In genomic region chr15:6341427-6341826, GRCm38 (mm10) we compare ENCODE assay signal across 19 mouse cellular contexts. TPM values are rescaled to one million over a fixed set of nuclear protein-coding genes. Genes with fewer than 3 reads are reported as not detected.
DNase-seq lines count a peak whose midpoint lies in the region; ATAC-seq lines count a peak whose summit lies in the region.
"Had no signal": no experiment of that assay in that cellular context is flagged by ENCODE, and none has a peak within 500 bp of the region (broad histone marks: within the 10 kb centered on the region; RNA-seq: fewer than 3 reads in every experiment).

No protein-coding gene starts in this region.

- no peaks in the 10 kb centered on the region for H3K36me3 ChIP-seq in heart, embryonic 10.5 days
- H3K36me3 ChIP-seq: embryonic facial prominence, embryonic 10.5 days; limb, embryonic 10.5 days had no signal

- peak; percentile 5 for DNase-seq in heart, postnatal 25 days (ENCODE audit: low spot score)
- DNase-seq in heart, embryonic 10.5 days (ENCODE audit: low spot score): no peak
- peak; percentile 4 to 27 for DNase-seq in spleen, postnatal 36 days (ENCODE audit: low spot score in 2 of 2)
- DNase-seq in spleen, postnatal 14 days (ENCODE audit: low spot score in 2 of 2): no peak
- no peak for DNase-seq in kidney, postnatal 4 days
- DNase-seq in left cerebral cortex, adult 11 months (ENCODE audit: low spot score): no peak
- DNase-seq: cerebellum, adult 11 months; cerebellum, postnatal 25 days; kidney, adult 9 months; kidney, postnatal 36 days; right cerebral cortex, adult 18-20 months; thymus, postnatal 14 days had no signal

- no peak overlapping the region for H3K4me3 ChIP-seq in heart, embryonic 10.5 days
- H3K4me3 ChIP-seq: embryonic facial prominence, embryonic 10.5 days; forebrain, embryonic 13.5 days; limb, embryonic 10.5 days had no signal

- no peaks in the 10 kb centered on the region for H3K27me3 ChIP-seq in heart, embryonic 10.5 days (ENCODE audit: insufficient read depth, poor library complexity, severe bottlenecking)
- H3K27me3 ChIP-seq: forebrain, embryonic 13.5 days had no signal

- no peaks in the 10 kb centered on the region for H3K9me3 ChIP-seq in heart, embryonic 10.5 days
- H3K9me3 ChIP-seq: embryonic facial prominence, embryonic 10.5 days; forebrain, embryonic 13.5 days; limb, embryonic 10.5 days had no signal

- H3K27ac ChIP-seq in heart, embryonic 10.5 days: no peak overlapping the region
- H3K27ac ChIP-seq: embryonic facial prominence, embryonic 10.5 days; forebrain, embryonic 13.5 days; limb, embryonic 10.5 days; liver, embryonic 14.5 days had no signal

- no peaks in the 10 kb centered on the region for H3K4me1 ChIP-seq in heart, embryonic 10.5 days
- H3K4me1 ChIP-seq: forebrain, embryonic 13.5 days; limb, embryonic 10.5 days had no signal

- 82% methylated on average over 6 of the region's 6 CpGs for WGBS in heart, embryonic 10.5 days

- intact Hi-C loops in heart, postnatal 25 days (cut with DNase I): no loop called here

- ATAC-seq in megakaryocyte, adult 5-6 weeks (ENCODE audit: poor library complexity, severe bottlenecking): peak; percentile 86
- ATAC-seq: forebrain, embryonic 13.5 days; midbrain, embryonic 16.5 days had no signal

RNA-seq across cellular contexts. Expression of gene Dab2, which starts 41.8 kb away (rescaled TPM):
- total RNA-seq in heart, postnatal 25 days (2021): 10 to 100 TPM; 34.2 to 37.5 TPM
- 37.0 and 45.7 TPM in 2 replicates for polyA plus RNA-seq in heart, embryonic 10.5 days (2016; fragmentation: Nextera tagmentation; extraction: Ambion mirVana)
- 0.07 and 0.56 TPM in 2 replicates for total RNA-seq in megakaryocyte, adult 5-6 weeks (2015)
- not detected in 2 replicates for total RNA-seq in megakaryocyte, adult 5-6 weeks (2017)
- total RNA-seq: megakaryocyte-erythroid progenitor cell, adult 5-6 weeks had no signal

Comparison
In these comparisons a context has a peak if more than half of its experiments do, and no peak if none do; other contexts are left out.
1. DNase-seq: peak in heart, postnatal 25 days (single experiment) and spleen, postnatal 36 days (2 of 2); none in heart, embryonic 10.5 days (single experiment), spleen, postnatal 14 days (0 of 2), kidney, postnatal 4 days (0 of 2) and left cerebral cortex, adult 11 months (single experiment).
2. RNA of gene Dab2, which starts 41.8 kb away (total RNA-seq): 34.2 to 37.5 TPM in heart, postnatal 25 days; 0.07 to 0.56 TPM in megakaryocyte, adult 5-6 weeks; every median in the first group is over 10 times any median in the second.